Mouse (Mus musculus) layer of hippocampus, postnatal 10 days (tissue): ENCODE data around the gene Btbd35f22. TPM values are rescaled to one million over a fixed set of nuclear protein-coding genes. Genes with fewer than 3 reads are reported as not detected.
"Not testable (repeated sequence)": the region's sequence is repeated elsewhere in the genome, so short reads cannot be mapped to it uniquely, and the experiment has no call there.

ENCODE experiments used
- DNase-seq, 2 experiments: peaks; one replicate each; pipeline ENCODE4 v3.0.0; 2021; ENCODE audit warnings: low spot score in 2 of 2
- long read RNA-seq: library from polyadenylated mRNA; stranded (forward); transcript quantifications from one replicate; pipeline ENCODE4 v2.0.0, GENCODE M21; 2023
- total RNA-seq, 2 experiments: library from RNA; stranded (reverse); gene quantifications; 2 replicates each; pipeline ENCODE4 v1.2.3; 2021

Btbd35f22 gene
- total RNA-seq, result not detected
- long read RNA-seq, result 0 reads

GRCm38 (mm10) chrX:32047529-32047928 is at the start of gene Btbd35f22:
TSS of gene Btbd35f22 (plus strand) at chrX:32047829.
- DNase-seq, result not testable (repeated sequence)

Other genes with a start within 250 kb of the Btbd35f22 start
- gene Gm21637, start 85.8 kb upstream of the Btbd35f22 start, total RNA-seq, result not detected
- gene Btbd35f2, start 230.6 kb downstream of the Btbd35f22 start, total RNA-seq, result not detected